8 mouse cellular contexts compared by ENCODE assay signal in the genomic region with DNA sequence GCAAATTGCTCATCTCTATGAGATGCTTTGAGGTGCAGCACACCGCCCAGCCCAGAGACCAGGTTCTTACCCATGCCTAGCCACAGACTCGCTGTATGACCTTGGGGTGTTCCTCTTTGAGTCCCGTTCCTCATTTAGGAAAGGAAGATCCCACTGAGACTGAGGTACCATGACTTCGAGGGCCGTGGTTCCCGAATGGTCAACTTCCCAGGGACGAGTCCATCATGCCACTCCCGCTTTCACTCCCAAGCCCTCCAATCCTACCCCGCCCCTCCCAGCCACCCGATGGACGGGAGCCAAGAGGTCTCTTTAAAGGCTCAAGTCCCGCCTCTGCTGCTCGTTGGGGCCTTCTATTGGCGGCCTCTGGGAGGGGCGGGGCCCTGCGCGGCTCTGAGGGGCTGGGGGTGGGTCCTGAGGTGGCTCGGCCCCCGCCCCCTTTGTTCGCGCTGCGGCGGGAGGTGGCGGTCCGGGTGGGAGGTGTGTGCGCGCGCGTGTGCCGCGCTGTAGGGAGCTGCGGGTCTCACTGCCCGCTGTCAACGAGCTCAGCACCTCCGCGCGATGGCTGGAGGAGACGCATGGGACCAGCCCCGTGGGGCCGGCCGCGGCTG. TPM values are rescaled to one million over a fixed set of nuclear protein-coding genes. Genes with fewer than 3 reads are reported as not detected.
DNase-seq lines count a peak whose midpoint lies in the region; ATAC-seq lines count a peak whose summit lies in the region.

A gene (plus strand): TSS at position 439 of the 608 bp plus-strand sequence.

- peak; percentile 75 for ATAC-seq in intestine, embryonic 16.5 days

- DNase-seq in adrenal gland, adult (ENCODE audit: inconsistent age in 2 of 2, low spot score in 1 of 2) = peak; percentile 94 to 97
- DNase-seq in embryo, embryonic 10 days (ENCODE audit: low spot score) = peak; percentile 93
- DNase-seq in gastrocnemius, postnatal 4 days (ENCODE audit: low spot score in 2 of 2) = peak; percentile 66 to 81
- DNase-seq in left cerebral cortex, postnatal 25 days (ENCODE audit: low spot score in 2 of 2) = peak; percentile 91 to 96
- DNase-seq in mesoderm, embryonic 11.5 days (ENCODE audit: low read depth, low spot score) = peak; percentile 95
- DNase-seq in right cerebral cortex, postnatal 36 days (ENCODE audit: low spot score in 2 of 2) = peak; percentile 88 to 92
- peak; percentile 81 to 83 for DNase-seq in urinary bladder, postnatal 4 days (ENCODE audit: low spot score in 2 of 2)

- H3K4me3 ChIP-seq in intestine, embryonic 16.5 days (ENCODE audit: low read length) = peak within 1 kb of the TSS; percentile 95

- under 1% methylated on average over 42 of the region's 42 CpGs for WGBS in intestine, embryonic 16.5 days

- no peaks in the 10 kb centered on the region for H3K27me3 ChIP-seq in intestine, embryonic 16.5 days (replicated peaks; ENCODE audit: control insufficient read depth, insufficient read depth, low read length)

- H3K9me3 ChIP-seq in intestine, embryonic 16.5 days (ENCODE audit: control insufficient read depth, low read length) = no peaks in the 10 kb centered on the region

- H3K36me3 ChIP-seq in intestine, embryonic 16.5 days (ENCODE audit: control insufficient read depth, insufficient read depth, low read length) = no peaks in the 10 kb centered on the region

- intact Hi-C loops in left cerebral cortex, postnatal 25 days (cut with DNase I) = no loop called here

- peak within 1 kb of the TSS; percentile 72 for H3K27ac ChIP-seq in intestine, embryonic 16.5 days (ENCODE audit: low read length)

- H3K9ac ChIP-seq in intestine, embryonic 16.5 days (ENCODE audit: low read depth, low read length) = peak within 1 kb of the TSS; percentile 89

- peak within 1 kb of the TSS; percentile 97 for H3K4me2 ChIP-seq in intestine, embryonic 16.5 days (ENCODE audit: low read depth, low read length)

- H3K4me1 ChIP-seq in intestine, embryonic 16.5 days (ENCODE audit: control insufficient read depth, insufficient read depth, low read length) = peaks cover 79% of the 10 kb centered on the region

RNA-seq across cellular contexts. Expression of the gene that starts here (rescaled TPM):
- 1 to 10 TPM; 1.9 TPM for total RNA-seq in gastrocnemius, postnatal 4 days (2021)
- polyA plus RNA-seq in intestine, embryonic 16.5 days (2015; fragmentation: Nextera tagmentation; extraction: Ambion mirVana) = 4.3 and 4.8 TPM in 2 replicates
- 10 to 100 TPM; 68.4 to 73.0 TPM for total RNA-seq in left cerebral cortex, postnatal 25 days (2021)

Comparison
In these comparisons a context has a peak if more than half of its experiments do, and no peak if none do; other contexts are left out.
1. Peak in every context shown above with its lines: DNase-seq, ATAC-seq, H3K4me3 ChIP-seq and H3K27ac ChIP-seq.
2. RNA of the gene that starts here (total RNA-seq): 68.4 to 73.0 TPM in left cerebral cortex, postnatal 25 days; 1.9 TPM in gastrocnemius, postnatal 4 days; every median in the first group is over 10 times any median in the second.